Mouse (Mus musculus): ENCODE data around the gene Mtx3. TPM values are rescaled to one million over a fixed set of nuclear protein-coding genes. Genes with fewer than 3 reads are reported as not detected.

The Mtx3 gene
- 7.1 and 7.7 TPM in 2 replicates for polyA plus RNA-seq (2012; rRNA removed)

GRCm38 (mm10) chr13:92844586-92845221 lies at the start of gene Mtx3:
Mtx3 (plus strand) TSS chr13:92844760.

Other genes with a start within 250 kb of the Mtx3 start
- gene Serinc5, start 233.7 kb upstream of the Mtx3 start, polyA plus RNA-seq (2012; rRNA removed): 55.8 and 63.6 TPM in 2 replicates
- gene Thbs4, start 49.9 kb upstream of the Mtx3 start, polyA plus RNA-seq (2012; rRNA removed): 107 and 110 TPM in 2 replicates